Mouse (Mus musculus): Measurements from ENCODE around the gene Vmn2r-ps130.
"Not testable (repeated sequence)": the region's sequence is repeated elsewhere in the genome, so short reads cannot be mapped to it uniquely, and the experiment has no call there.

The Vmn2r-ps130 gene

DNA sequence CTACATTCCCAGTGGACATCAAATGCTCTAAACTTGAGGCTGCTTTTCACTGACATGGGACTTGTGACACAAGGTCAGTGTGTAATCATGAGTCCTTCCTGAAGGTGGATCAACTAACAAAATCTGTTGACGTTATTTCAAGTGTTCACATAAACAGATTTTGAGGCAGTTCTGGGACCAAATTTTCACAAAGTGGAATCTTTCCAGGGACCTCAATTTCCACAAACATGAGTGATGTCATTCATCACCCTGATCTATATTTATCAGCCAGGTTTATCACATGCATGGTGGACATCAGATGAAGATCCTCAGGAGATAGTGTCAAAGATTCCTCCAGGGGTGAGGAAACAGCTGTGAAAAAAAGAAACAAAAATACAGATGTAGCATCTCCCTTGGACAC lies at the start of gene Vmn2r-ps130:
TSS of gene Vmn2r-ps130 (plus strand) at position 301 of the 400 bp plus-strand sequence.
- not testable (repeated sequence) for DNase-seq (ENCODE audit: low spot score)

Data from ovary, adult 18-20 months (tissue).